Mouse (Mus musculus) stomach, embryonic 16.5 days (tissue): Measurements from ENCODE around the gene Aff1. TPM values are rescaled to one million over a fixed set of nuclear protein-coding genes. Genes with fewer than 3 reads are reported as not detected.

Source experiments
- ATAC-seq: fragments of 200-750 bp; cut with Nextera tagmentation; 2 replicates; pipeline ENCODE4 v1.8.0; 2017; ENCODE audit warnings: moderate number of reproducible peaks, moderate TSS enrichment; ENCODE audit not compliant: insufficient read depth, low FRiP score
- H3K27ac ChIP-seq: fragments of 300-500 bp; sonication (generic); 2 replicates; pipeline ENCODE4 v1.5.1; 2014; ENCODE audit warnings: low read length
- H3K27me3 ChIP-seq: fragments of 300-500 bp; sonication (generic); 2 replicates; pipeline ENCODE4 v1.6.1; 2014; ENCODE audit warnings: low read length, control low read depth, mixed read lengths; ENCODE audit not compliant: control insufficient read depth, insufficient read depth
- H3K36me3 ChIP-seq: fragments of 300-500 bp; sonication (generic); 2 replicates; pipeline ENCODE4 v1.6.1; 2014; ENCODE audit warnings: low read length; ENCODE audit not compliant: control insufficient read depth, insufficient read depth
- H3K4me1 ChIP-seq: fragments of 300-500 bp; sonication (generic); 2 replicates; pipeline ENCODE4 v1.6.1; 2014; ENCODE audit warnings: low read length, control low read depth, mixed read lengths; ENCODE audit not compliant: control insufficient read depth, insufficient read depth
- H3K4me2 ChIP-seq: fragments of 300-500 bp; sonication (generic); 2 replicates; pipeline ENCODE4 v1.6.1; 2014; ENCODE audit warnings: low read depth, low read length, mixed read lengths
- H3K4me3 ChIP-seq: fragments of 300-500 bp; sonication (generic); replicated peaks from 2 replicates; pipeline ENCODE4 v1.5.1; 2014; ENCODE audit warnings: mild to moderate bottlenecking, low read length
- H3K9ac ChIP-seq: fragments of 300-500 bp; sonication (generic); 2 replicates; pipeline ENCODE4 v1.6.1; 2014; ENCODE audit warnings: low read length
- H3K9me3 ChIP-seq: fragments of 300-500 bp; sonication (generic); replicated peaks from 2 replicates; pipeline ENCODE4 v1.6.1; 2016; ENCODE audit warnings: low read length, control low read depth; ENCODE audit not compliant: control insufficient read depth
- WGBS: fragments of 180-500 bp; shearing (Covaris S2); extraction: QIAGEN DNeasy Blood & Tissue Kit; methylation state at CpG from one replicate; pipeline ENCODE4 v1.1.7; 2014; 5-methylcytosine and 5-hydroxymethylcytosine counted together
- polyA plus RNA-seq: library from polyadenylated mRNA; unstranded; fragments of >200 nt; fragmentation: Nextera tagmentation; extraction: Ambion mirVana; gene quantifications from 2 replicates; pipeline ENCODE4 v1.2.1, GENCODE M21; 2015

Gene Aff1
- polyA plus RNA-seq, 1 experiment from 2014 or later = 6.8 TPM

- H3K36me3 ChIP-seq = 0 out of 2 replicates have a peak, but pooled peaks cover 6% of the 10 kb centered on the region
- H3K4me2 ChIP-seq = no peak overlapping the region
- H3K27me3 ChIP-seq = no peaks in the 10 kb centered on the region
- H3K4me1 ChIP-seq = 0 out of 2 replicates have a peak, but pooled peaks cover 3% of the 10 kb centered on the region
- no peak overlapping the region for H3K9ac ChIP-seq
- no peak overlapping the region for H3K4me3 ChIP-seq
- no peaks in the 10 kb centered on the region for H3K9me3 ChIP-seq
- ATAC-seq = 0 out of 2 replicates have a peak, but pooled peaks have one; percentile 35
- H3K27ac ChIP-seq = no peak overlapping the region
- 36% methylated on average over 8 of the region's 8 CpGs for WGBS
Observed at GRCm38 (mm10) chr5:103803927-103804590, 111.9 kb downstream of the Aff1 start.

- Histone ChIP-seq H3K4me1 (0 out of 2 replicates have a peak, but pooled peaks cover 3% of the 10 kb centered on the region), H3K36me3 (no peaks in the 10 kb centered on the region), H3K27me3 (no peaks in the 10 kb centered on the region), H3K4me3 (no peak overlapping the region), H3K27ac (peak overlapping the region; percentile 79), H3K4me2 (no peak overlapping the region), H3K9me3 (no peaks in the 10 kb centered on the region), H3K9ac (no peak overlapping the region)
- peak; percentile 35; the same call in 1 of the 2 replicates for ATAC-seq
- 63% methylated on average over 17 of the region's 17 CpGs for whole genome bisulfite sequencing
Observed at GRCm38 (mm10) chr5:103806851-103807578, 114.8 kb downstream of the Aff1 start.

- 54% methylated on average over 7 of the region's 7 CpGs for WGBS
- H3K9me3 ChIP-seq = no peaks in the 10 kb centered on the region
- H3K27ac ChIP-seq = peak overlapping the region; percentile 45; the same call in 1 of the 2 replicates
- H3K4me1 ChIP-seq = 0 out of 2 replicates have a peak, but pooled peaks cover 3% of the 10 kb centered on the region
- no peaks in the 10 kb centered on the region for H3K36me3 ChIP-seq
- no peak overlapping the region for H3K9ac ChIP-seq
- H3K4me3 ChIP-seq = no peak overlapping the region
- H3K27me3 ChIP-seq = no peaks in the 10 kb centered on the region
- 0 out of 2 replicates have a peak, but pooled peaks have one; percentile 14 for ATAC-seq
- H3K4me2 ChIP-seq = no peak overlapping the region
Observed at GRCm38 (mm10) chr5:103807637-103808312, 115.6 kb downstream of the Aff1 start.

- 88% methylated on average over 7 of the region's 7 CpGs for WGBS
- Histone ChIP-seq H3K27me3 (no peaks in the 10 kb centered on the region), H3K4me2 (no peak overlapping the region), H3K27ac (no peak overlapping the region), H3K9me3 (no peaks in the 10 kb centered on the region), H3K4me1 (peaks cover under 1% of the 10 kb centered on the region; the same call in 1 of the 2 replicates), H3K36me3 (no peaks in the 10 kb centered on the region), H3K9ac (no peak overlapping the region), H3K4me3 (no peak overlapping the region)
- ATAC-seq = no peak
Observed at GRCm38 (mm10) chr5:103809674-103810330, 117.6 kb downstream of the Aff1 start.

GRCm38 (mm10) chr5:103813291-103813690 is 121.1 kb downstream of the Aff1 start:
- WGBS = 78% methylated on average over 5 of the region's 5 CpGs
- Histone ChIP-seq H3K9ac (no peak overlapping the region), H3K27me3 (no peaks in the 10 kb centered on the region), H3K36me3 (no peaks in the 10 kb centered on the region), H3K4me1 (peaks cover 7% of the 10 kb centered on the region), H3K27ac (no peak overlapping the region), H3K4me2 (no peak overlapping the region), H3K9me3 (no peaks in the 10 kb centered on the region), H3K4me3 (no peak overlapping the region)
- ATAC-seq = no peak

GRCm38 (mm10) chr5:103813997-103814542 is 121.9 kb downstream of the Aff1 start:
- no peak overlapping the region for H3K9ac ChIP-seq
- ATAC-seq = no peak
- peaks cover 7% of the 10 kb centered on the region for H3K4me1 ChIP-seq
- no peak overlapping the region for H3K4me3 ChIP-seq
- no peaks in the 10 kb centered on the region for H3K9me3 ChIP-seq
- H3K27ac ChIP-seq = peak overlapping the region; percentile 66
- H3K27me3 ChIP-seq = no peaks in the 10 kb centered on the region
- no peaks in the 10 kb centered on the region for H3K36me3 ChIP-seq
- WGBS = 77% methylated on average over 12 of the region's 12 CpGs
- no peak overlapping the region for H3K4me2 ChIP-seq

- Histone ChIP-seq H3K27ac (peak overlapping the region; percentile 66), H3K4me3 (no peak overlapping the region), H3K4me2 (no peak overlapping the region), H3K9ac (no peak overlapping the region), H3K4me1 (peaks cover 7% of the 10 kb centered on the region), H3K9me3 (no peaks in the 10 kb centered on the region), H3K27me3 (no peaks in the 10 kb centered on the region), H3K36me3 (no peaks in the 10 kb centered on the region)
- ATAC-seq = peak; percentile 51; the same call in 1 of the 2 replicates
- 37% methylated on average over 16 of the region's 16 CpGs for WGBS
Observed at GRCm38 (mm10) chr5:103814551-103815248, 122.5 kb downstream of the Aff1 start.

GRCm38 (mm10) chr5:103815249-103815617 is 123.1 kb downstream of the Aff1 start:
- no peak overlapping the region for H3K4me3 ChIP-seq
- no peak overlapping the region for H3K27ac ChIP-seq
- no peak overlapping the region for H3K9ac ChIP-seq
- 30% methylated on average over 4 of the region's 4 CpGs for WGBS
- H3K36me3 ChIP-seq = no peaks in the 10 kb centered on the region
- no peaks in the 10 kb centered on the region for H3K27me3 ChIP-seq
- ATAC-seq = no peak
- no peak overlapping the region for H3K4me2 ChIP-seq
- no peaks in the 10 kb centered on the region for H3K9me3 ChIP-seq
- H3K4me1 ChIP-seq = peaks cover 7% of the 10 kb centered on the region
